Mouse (Mus musculus) lung, embryonic 15.5 days (tissue): ENCODE measurements at regions not wholly inside any gene's neighbourhood (a gene's known extent, or its start where the extent isn't known, plus 50 kb on each side); places are given as distances from the start of the nearest gene placed in this dataset.
"Not testable (repeated sequence)": the region's sequence is repeated elsewhere in the genome, so short reads cannot be mapped to it uniquely, and the experiment has no call there.

Experiments
- ATAC-seq: fragments of 200-750 bp; cut with Nextera tagmentation; 2 replicates; pipeline ENCODE4 v1.8.0; 2017; ENCODE audit warnings: moderate number of reproducible peaks, borderline replicate concordance; ENCODE audit not compliant: low FRiP score, low TSS enrichment; ENCODE audit errors: extremely low read depth
- H3K27ac ChIP-seq: fragments of 300-500 bp; sonication (generic); 2 replicates; pipeline ENCODE4 v1.5.1; 2015; ENCODE audit warnings: moderate library complexity, mild to moderate bottlenecking, inconsistent platforms
- H3K27me3 ChIP-seq: fragments of 300-500 bp; sonication (generic); 2 replicates; pipeline ENCODE4 v1.6.1; 2015; ENCODE audit warnings: inconsistent platforms
- H3K36me3 ChIP-seq: fragments of 300-500 bp; sonication (generic); 2 replicates; pipeline ENCODE4 v1.6.1; 2015; ENCODE audit warnings: inconsistent platforms
- H3K4me1 ChIP-seq: fragments of 300-500 bp; sonication (generic); 2 replicates; pipeline ENCODE4 v1.6.1; 2015; ENCODE audit warnings: inconsistent platforms
- H3K4me2 ChIP-seq: fragments of 300-500 bp; sonication (generic); 2 replicates; pipeline ENCODE4 v1.6.1; 2015; ENCODE audit warnings: inconsistent platforms, mild to moderate bottlenecking, moderate library complexity
- H3K4me3 ChIP-seq: fragments of 300-500 bp; sonication (generic); 2 replicates; pipeline ENCODE4 v1.5.1; 2015; ENCODE audit warnings: mild to moderate bottlenecking, inconsistent platforms
- H3K9ac ChIP-seq: fragments of 300-500 bp; sonication (generic); 2 replicates; pipeline ENCODE4 v1.6.1; 2015; ENCODE audit warnings: inconsistent platforms
- H3K9me3 ChIP-seq: fragments of 300-500 bp; sonication (generic); 2 replicates; pipeline ENCODE4 v1.6.1; 2016; ENCODE audit warnings: inconsistent platforms
- WGBS: fragments of 180-500 bp; shearing (Covaris S2); methylation state at CpG from one replicate; pipeline ENCODE4 v1.1.7; 2015; 5-methylcytosine and 5-hydroxymethylcytosine counted together

DNA sequence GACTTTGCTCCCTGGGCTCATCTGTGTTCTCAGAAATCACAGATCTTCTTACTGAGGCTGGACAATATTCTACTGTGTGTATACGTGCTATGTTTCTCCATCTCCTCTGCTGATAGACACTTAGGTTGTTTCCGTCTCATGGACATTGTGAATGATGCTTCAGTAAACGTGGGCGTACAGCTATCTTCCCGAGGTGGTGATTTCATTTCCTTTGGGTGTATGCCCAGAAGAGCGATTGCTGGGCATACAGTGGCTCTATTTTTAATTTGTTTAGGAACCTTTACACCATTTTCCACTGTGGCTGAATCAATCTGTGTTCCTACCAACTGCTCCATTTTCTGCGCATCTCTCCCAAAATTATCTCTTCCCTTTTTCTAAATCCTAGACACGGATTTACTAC, 160.6 kb upstream of the Tsc22d2 start:
- WGBS: 48% methylated on average over 8 of the region's 8 CpGs
- Histone ChIP-seq H3K27me3 (no peaks in the 10 kb centered on the region), H3K36me3 (no peaks in the 10 kb centered on the region), H3K27ac (no peak overlapping the region), H3K4me2 (no peak overlapping the region), H3K9ac (no peak overlapping the region), H3K4me3 (no peak overlapping the region), H3K9me3 (no peaks in the 10 kb centered on the region), H3K4me1 (no peaks in the 10 kb centered on the region)
- no peak for ATAC-seq

DNA sequence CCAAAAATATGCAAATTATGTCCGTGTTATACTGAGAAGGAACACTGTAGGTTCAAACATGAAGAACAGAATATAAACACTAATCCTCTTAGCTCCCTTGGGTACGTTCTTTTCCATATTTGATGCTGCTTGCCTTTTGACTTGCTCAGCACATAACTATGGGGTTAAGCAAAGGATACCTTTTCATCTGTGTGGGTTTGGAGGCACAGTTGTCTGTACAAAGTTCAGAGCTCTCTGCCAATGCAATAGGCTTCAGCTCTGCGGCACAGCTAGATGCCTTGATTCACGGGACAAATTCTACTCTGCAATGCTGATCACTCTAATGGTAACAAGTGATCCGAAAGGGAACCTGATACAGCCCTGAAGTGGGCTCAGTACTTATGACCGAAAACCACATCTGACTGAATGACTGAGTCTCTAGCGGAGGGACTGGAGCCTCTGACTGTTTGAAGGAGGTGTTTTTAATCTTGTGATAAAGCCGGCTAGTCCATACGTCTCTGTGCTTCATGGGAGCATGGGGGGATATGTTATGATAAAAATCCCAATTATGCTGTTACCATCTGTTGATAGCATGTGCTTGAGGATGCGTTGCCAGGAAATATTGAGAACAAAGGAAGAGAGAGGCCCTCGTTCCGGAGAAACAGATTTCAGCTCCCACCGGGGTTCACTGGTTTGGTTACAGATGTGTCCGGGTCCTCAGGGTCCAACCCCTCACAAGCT, 146.7 kb upstream of the Tsc22d2 start:
- Histone ChIP-seq H3K4me2 (no peak overlapping the region), H3K36me3 (no peaks in the 10 kb centered on the region), H3K4me3 (no peak overlapping the region), H3K4me1 (no peaks in the 10 kb centered on the region), H3K9me3 (no peaks in the 10 kb centered on the region), H3K27me3 (no peaks in the 10 kb centered on the region), H3K27ac (no peak overlapping the region), H3K9ac (no peak overlapping the region)
- 69% methylated on average over 14 of the region's 14 CpGs for WGBS
- ATAC-seq: no peak

DNA sequence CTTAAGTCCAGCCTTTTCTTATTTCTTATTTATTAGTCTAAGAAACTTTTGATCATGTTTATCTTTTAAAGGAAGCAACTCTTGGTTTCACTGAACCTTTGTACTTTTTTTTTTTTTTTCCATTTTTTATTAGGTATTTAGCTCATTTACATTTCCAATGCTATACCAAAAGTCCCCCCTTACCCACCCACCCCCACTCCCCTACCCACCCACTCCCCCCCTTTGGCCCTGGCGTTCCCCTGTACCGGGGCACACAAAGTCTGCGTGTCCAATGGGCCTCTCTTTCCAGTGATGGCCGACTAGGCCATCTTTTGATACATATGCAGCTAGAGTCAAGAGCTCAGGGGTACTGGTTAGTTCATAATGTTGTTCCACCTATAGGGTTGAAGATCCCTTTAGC, 143.1 kb upstream of the Tsc22d2 start:
- not testable (repeated sequence) for H3K27me3 ChIP-seq, H3K27ac ChIP-seq, ATAC-seq, H3K9ac ChIP-seq, H3K4me1 ChIP-seq, H3K9me3 ChIP-seq, H3K36me3 ChIP-seq, H3K4me3 ChIP-seq, H3K4me2 ChIP-seq
- WGBS: no CpG with 5 or more reads among the region's 4 CpGs

DNA sequence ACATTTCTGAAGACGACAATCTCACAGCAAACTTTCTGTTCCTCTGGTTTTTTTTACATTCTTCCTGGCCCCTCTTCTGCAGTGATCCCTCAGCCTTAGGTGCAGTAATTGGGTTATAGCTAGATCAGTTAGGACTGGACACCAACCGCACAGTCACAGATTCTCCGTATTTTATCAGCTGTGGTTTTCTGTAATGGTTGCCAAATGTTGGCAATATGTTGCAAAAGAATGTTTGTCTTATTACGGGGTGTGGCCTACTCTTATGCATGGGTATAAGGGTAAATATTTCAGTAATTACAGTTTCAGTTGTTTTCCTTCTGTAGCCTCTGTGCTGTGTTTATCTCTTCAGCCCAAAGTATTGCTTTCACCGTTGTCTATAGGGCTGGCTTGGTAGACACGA, 133.2 kb upstream of the Tsc22d2 start:
- Histone ChIP-seq H3K9ac (no peak overlapping the region), H3K27ac (no peak overlapping the region), H3K36me3 (no peaks in the 10 kb centered on the region), H3K4me3 (no peak overlapping the region), H3K27me3 (no peaks in the 10 kb centered on the region), H3K9me3 (no peaks in the 10 kb centered on the region), H3K4me2 (no peak overlapping the region), H3K4me1 (no peaks in the 10 kb centered on the region)
- WGBS: 76% methylated on average over 6 of the region's 6 CpGs
- no peak for ATAC-seq

DNA sequence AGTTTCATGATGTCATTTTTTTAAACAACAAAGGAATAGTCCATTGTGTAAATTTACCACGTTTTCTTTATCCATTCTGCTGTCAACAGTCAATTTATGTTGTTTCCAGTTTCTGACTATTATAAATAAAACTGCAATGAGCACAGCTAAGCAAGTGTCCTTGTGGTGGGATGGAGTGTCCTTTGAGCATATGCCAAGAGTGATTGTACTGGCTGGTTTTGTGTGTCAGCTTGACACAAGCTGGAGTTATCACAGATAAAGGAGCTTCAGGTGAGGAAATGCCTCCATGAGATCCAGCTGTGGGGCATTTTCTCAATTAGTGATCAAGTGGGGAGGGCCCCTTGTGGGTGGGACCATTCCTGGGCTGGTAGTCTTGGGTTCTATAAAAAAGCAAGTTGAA, 130.1 kb upstream of the Tsc22d2 start:
- not testable (repeated sequence) for H3K27me3 ChIP-seq, ATAC-seq, H3K36me3 ChIP-seq, H3K4me3 ChIP-seq, H3K9ac ChIP-seq, H3K9me3 ChIP-seq, H3K4me1 ChIP-seq, H3K27ac ChIP-seq, H3K4me2 ChIP-seq
- WGBS: 23% methylated on average over 1 of the region's 1 CpGs

DNA sequence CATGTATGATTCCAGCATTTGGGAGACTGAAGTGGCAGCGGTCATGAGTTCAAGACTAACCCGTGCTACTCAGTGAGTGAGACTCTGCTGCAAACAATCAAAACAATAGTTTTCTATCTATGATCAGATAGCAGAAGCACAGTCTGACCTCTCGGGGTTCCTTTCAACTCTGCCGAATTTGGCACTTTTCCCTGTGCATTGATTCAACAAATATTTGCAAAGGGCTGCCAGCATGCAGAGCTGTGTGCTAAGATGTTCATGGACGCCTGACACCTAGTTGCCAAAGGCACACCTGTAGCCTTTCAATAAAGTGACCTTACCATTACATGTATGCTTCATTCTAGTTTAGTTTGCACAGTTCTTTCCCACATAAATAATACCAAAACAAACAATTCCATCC, 118.7 kb upstream of the Tsc22d2 start:
- no peak overlapping the region for H3K4me2 ChIP-seq
- ATAC-seq: no peak
- no peak overlapping the region for H3K4me3 ChIP-seq
- H3K27ac ChIP-seq: no peak overlapping the region
- H3K4me1 ChIP-seq: no peaks in the 10 kb centered on the region
- no peak overlapping the region for H3K9ac ChIP-seq
- no peaks in the 10 kb centered on the region for H3K27me3 ChIP-seq
- H3K36me3 ChIP-seq: no peaks in the 10 kb centered on the region
- no peaks in the 10 kb centered on the region for H3K9me3 ChIP-seq
- 55% methylated on average over 5 of the region's 5 CpGs for WGBS

DNA sequence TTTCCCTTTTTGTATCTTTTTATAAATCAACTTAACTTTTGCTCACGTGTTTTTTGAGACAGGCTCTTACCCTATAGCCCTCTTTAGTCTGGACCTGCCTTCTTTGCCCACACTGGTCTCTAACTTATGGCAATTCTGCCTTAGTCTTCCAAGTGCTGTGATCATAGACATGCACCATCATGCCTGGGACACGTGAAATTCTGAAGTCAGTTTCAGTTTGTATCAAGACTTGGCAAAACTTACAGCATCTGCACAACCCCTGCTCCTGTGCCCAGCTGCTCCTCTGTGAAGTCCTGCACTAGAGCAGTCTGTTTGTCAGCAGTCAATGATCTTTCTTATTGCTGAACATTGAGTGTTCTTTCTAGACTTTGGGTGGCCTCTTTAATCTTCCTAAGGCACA, 114.3 kb upstream of the Tsc22d2 start:
- Histone ChIP-seq H3K27me3 (no peaks in the 10 kb centered on the region), H3K4me1 (peaks cover 5% of the 10 kb centered on the region; the same call in 1 of the 2 replicates), H3K9me3 (no peaks in the 10 kb centered on the region), H3K36me3 (no peaks in the 10 kb centered on the region), H3K4me3 (no peak overlapping the region), H3K27ac (no peak overlapping the region), H3K4me2 (no peak overlapping the region), H3K9ac (no peak overlapping the region)
- 60% methylated on average over 2 of the region's 2 CpGs for WGBS
- no peak for ATAC-seq

DNA sequence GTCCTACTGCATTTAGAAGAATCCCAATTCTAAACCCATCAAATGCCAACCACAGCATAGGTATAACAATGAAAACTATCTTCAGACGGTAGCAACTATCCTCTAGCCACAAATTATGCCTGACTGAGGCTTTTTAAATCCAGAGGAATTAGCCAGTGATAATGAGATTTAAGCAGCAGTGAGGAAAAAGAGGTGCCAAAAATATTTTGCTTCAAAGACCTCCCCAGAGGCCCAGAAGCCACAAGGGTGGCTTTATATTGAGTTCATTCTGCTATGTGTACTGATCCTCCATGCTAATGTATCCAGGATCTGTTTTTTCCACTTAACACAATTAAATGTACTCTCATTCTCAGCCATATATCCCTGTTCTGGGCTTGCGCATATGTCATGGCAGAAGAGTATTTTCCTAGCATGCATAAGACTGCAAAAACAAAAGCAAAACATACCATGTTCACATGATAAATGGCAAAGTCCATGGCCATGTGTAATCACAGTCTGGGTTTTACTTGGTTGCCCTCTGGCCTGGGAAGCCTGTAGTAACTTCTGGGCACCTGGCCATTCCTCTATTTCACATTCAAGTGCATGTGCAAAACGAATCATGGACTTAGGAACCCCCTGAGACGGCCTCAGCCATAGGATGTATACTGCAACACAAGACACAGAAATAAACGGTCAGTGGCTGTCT, 113.6 kb upstream of the Tsc22d2 start:
- Histone ChIP-seq H3K27me3 (no peaks in the 10 kb centered on the region), H3K36me3 (no peaks in the 10 kb centered on the region), H3K9ac (no peak overlapping the region), H3K4me2 (no peak overlapping the region), H3K27ac (no peak overlapping the region), H3K4me1 (peaks cover 5% of the 10 kb centered on the region; the same call in 1 of the 2 replicates), H3K9me3 (no peaks in the 10 kb centered on the region), H3K4me3 (no peak overlapping the region)
- ATAC-seq: no peak
- 72% methylated on average over 5 of the region's 5 CpGs for WGBS

DNA sequence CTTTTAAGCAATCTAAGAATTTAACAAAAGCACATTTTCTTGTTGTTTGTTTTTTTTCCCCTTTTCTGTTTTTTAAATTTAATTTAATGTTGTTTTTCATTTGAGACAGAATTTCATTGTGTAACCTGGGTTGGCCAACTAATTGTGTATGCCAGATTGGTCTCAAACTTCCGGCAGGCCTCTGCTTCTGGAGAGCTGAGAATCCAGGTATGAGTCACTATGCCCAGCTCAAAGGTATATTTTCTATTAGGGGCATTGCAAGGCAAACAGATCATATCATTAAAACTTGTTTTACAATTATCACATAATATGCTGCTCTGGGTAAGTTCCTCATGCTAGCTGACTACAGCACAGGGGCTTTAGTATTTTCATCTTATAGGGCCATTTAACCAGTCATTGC, 112.2 kb upstream of the Tsc22d2 start:
- H3K36me3 ChIP-seq: no peaks in the 10 kb centered on the region
- no peaks in the 10 kb centered on the region for H3K9me3 ChIP-seq
- WGBS: 91% methylated on average over 1 of the region's 1 CpGs
- H3K4me2 ChIP-seq: no peak overlapping the region
- ATAC-seq: no peak
- no peak overlapping the region for H3K9ac ChIP-seq
- peaks cover 5% of the 10 kb centered on the region; the same call in 1 of the 2 replicates for H3K4me1 ChIP-seq
- no peaks in the 10 kb centered on the region for H3K27me3 ChIP-seq
- no peak overlapping the region for H3K4me3 ChIP-seq
- no peak overlapping the region for H3K27ac ChIP-seq

DNA sequence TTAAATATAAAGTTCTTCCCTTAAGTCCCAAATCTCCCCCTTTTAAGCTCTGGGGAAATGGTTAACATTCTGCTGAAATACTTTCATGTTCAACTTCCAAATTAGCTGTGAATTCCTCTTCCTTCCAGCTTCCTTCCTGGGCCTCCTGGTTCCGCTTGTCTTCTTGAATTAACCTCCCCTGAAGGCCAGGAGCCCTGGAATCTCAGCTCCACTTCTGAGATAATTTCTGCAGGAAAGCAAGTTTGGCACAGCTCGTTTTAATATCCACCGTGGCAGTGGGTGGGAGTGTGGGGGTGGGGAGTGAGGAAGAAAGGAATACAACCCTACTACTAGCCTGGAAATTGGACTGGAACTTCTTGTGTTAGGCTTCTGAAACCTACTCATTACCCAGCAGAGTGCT, 110.8 kb upstream of the Tsc22d2 start:
- Histone ChIP-seq H3K27me3 (no peaks in the 10 kb centered on the region), H3K4me3 (no peak overlapping the region), H3K4me1 (peaks cover 5% of the 10 kb centered on the region; the same call in 1 of the 2 replicates), H3K27ac (no peak overlapping the region), H3K9me3 (no peaks in the 10 kb centered on the region), H3K36me3 (no peaks in the 10 kb centered on the region), H3K4me2 (no peak overlapping the region), H3K9ac (no peak overlapping the region)
- ATAC-seq: no peak
- 19% methylated on average over 3 of the region's 3 CpGs for WGBS

DNA sequence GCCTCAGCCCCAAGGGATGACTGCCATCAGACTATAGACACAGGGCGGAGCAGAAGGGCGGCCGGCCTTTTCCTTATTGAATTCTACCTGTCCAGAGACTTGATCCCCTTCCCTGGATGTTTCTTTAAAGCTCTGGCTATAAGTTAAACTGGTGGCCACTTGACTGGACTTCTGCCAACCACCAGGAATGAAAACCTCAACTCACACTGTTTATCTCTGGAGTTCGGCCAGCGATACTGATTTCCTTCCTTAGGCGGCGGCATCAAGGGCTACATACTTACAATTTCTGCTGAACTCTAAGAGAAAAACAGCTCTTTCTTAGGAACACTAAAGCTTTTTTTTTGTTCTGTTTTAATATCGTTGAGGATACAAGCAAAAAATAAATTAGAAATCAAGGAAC, 104.9 kb upstream of the Tsc22d2 start:
- WGBS: 24% methylated on average over 8 of the region's 8 CpGs
- H3K4me1 ChIP-seq: peaks cover 14% of the 10 kb centered on the region; the same call in 1 of the 2 replicates
- no peaks in the 10 kb centered on the region for H3K36me3 ChIP-seq
- no peaks in the 10 kb centered on the region for H3K27me3 ChIP-seq
- no peak overlapping the region for H3K4me3 ChIP-seq
- peak overlapping the region; percentile 45 for H3K27ac ChIP-seq
- H3K4me2 ChIP-seq: peak overlapping the region; percentile 13; the same call in 1 of the 2 replicates
- no peak overlapping the region for H3K9ac ChIP-seq
- no peaks in the 10 kb centered on the region for H3K9me3 ChIP-seq
- ATAC-seq: no peak

DNA sequence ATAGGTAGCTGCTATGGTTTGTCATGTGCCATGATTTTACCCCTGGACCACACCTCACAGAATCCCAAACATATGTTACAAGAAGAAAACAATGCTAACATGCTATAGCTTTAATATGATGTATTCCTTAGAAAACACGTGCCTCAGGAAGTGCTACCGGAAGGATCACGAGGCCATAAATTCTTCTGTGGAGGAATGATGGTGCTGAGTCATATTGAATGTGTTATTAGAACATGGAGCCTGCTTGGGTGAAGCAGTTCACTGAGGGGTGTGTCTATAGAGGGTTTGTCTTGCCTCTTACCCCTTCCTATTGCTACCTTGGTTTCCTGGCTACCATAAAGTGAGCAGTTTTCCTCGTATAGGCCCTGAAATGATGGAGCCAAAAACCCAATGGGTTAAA, 104.1 kb upstream of the Tsc22d2 start:
- H3K4me3 ChIP-seq: no peak overlapping the region
- no peak overlapping the region for H3K27ac ChIP-seq
- 61% methylated on average over 4 of the region's 4 CpGs for WGBS
- H3K4me1 ChIP-seq: peaks cover 14% of the 10 kb centered on the region; the same call in 1 of the 2 replicates
- no peak overlapping the region for H3K4me2 ChIP-seq
- H3K9ac ChIP-seq: no peak overlapping the region
- H3K9me3 ChIP-seq: no peaks in the 10 kb centered on the region
- no peaks in the 10 kb centered on the region for H3K27me3 ChIP-seq
- H3K36me3 ChIP-seq: no peaks in the 10 kb centered on the region
- no peak for ATAC-seq
